Mouse (Mus musculus) adrenal gland, postnatal 14 days (tissue): Measurements from ENCODE around the gene Ctf2. TPM values are rescaled to one million over a fixed set of nuclear protein-coding genes. Genes with fewer than 3 reads are reported as not detected.

Experiments
- DNase-seq: peaks from one replicate; pipeline ENCODE4 v3.0.0; 2021; ENCODE audit warnings: mixed read lengths
- microRNA-seq, 2 experiments: library from miRNA; unstranded; fragments of <30 nt; microRNA quantifications; one replicate each; pipeline ENCODE4 v1.2.0; 2021
- total RNA-seq: library from RNA; stranded (reverse); gene quantifications from 2 replicates; pipeline ENCODE4 v1.2.3, GENCODE M21; 2021

The Ctf2 gene
- total RNA-seq, 1 experiment from 2014 or later = not detected

DNA sequence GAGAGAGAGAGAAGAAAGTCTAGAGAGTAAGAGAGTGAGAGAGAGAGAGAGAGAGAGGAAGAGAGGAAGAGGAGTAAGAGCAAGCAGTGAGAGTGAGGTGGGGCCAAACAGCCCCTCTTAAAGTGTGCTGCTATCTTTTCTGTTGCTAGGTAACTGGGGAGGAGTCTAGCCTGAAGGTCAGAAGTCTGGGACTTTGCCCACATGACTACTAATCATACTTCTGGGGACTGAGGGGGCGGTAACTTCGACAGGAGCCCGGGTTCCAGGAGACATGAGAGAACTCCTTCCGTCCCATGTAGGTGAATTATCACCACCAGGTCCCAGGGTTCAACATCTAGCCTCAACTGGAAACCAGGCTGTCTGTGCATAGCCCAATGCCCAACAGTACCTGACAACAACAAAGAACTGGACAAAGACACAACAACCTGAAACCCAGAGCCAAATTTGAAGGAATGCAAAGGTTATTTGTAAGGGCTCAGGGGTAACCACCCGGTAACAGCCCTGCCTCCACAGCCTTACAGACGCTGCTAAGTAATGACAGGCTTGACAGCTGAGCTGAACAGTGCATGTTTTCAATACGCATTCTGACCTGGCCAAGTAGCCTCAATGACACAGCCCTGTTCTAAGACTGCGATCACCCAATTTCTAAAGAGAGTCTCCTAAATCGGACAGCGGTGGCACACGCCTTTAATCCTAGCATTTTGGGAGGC is 45.1 kb downstream of the Ctf2 start:
- DNase-seq = peak; percentile 48

DNA sequence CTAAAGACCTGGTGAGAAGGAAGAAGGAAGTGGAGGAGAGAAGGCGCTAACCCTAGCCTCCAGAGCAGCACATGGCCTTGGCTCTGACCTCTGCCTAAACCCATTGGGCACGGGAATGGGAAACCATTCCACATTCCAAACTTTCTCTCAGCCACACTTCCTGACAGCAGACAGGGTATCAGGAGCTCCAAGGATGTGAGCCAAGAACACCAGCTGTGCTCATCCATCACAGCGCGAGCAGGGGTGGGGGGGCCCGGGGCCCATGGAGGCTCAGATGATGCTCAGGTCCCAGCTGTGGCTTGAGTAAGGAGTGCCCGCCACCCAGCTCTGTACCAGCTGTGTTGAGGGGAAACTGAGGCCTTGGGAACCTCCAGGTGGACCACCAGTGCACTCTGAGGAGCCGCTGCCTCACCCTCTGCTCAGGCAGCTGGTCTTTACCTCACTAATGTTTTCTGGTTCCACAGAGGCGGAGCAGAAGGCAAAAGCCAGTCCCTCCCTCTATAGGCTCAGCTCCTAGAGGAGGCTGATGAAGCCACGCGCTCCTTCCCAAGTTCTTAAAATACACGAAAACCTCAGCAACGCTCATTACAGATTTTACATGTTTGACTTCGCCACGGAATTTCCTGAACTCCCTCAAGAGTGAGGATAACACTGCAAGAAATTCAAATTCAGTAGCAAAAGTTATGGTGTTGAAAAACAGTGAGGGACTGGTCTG is 46.5 kb downstream of the Ctf2 start:
- peak; percentile 33 for DNase-seq

DNA sequence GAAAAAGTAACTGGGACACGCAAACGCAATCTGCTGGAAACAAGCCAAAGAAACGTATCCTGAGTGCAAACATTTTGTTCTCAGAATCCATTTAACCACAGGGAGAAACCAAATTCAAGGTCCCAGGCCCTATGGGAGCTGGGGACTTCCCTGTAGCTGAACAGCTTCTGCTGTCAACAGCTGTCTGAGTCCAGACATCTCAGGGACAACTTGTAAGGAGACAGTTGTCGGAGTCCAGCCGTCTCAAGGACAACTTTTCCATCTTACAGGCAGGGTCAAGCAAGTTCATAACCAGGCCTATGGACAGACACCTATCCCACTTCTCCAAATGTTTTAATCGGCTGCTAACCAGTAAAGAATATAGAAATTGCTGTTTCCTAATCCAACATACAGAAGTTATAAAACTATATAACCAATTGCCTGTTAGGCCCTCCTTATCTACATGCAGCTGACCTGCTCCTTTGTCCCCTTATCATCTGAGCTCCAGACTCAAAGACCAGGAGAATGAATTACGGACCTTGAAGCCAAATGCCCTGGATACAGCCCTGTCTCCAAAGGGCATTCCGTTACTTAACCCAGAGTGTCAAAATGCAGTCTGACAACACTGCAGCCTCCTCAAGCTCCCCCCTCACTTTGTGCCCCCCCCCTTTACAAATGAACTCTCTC is 49.9 kb downstream of the Ctf2 start:
- DNase-seq = peak; percentile 46

DNA sequence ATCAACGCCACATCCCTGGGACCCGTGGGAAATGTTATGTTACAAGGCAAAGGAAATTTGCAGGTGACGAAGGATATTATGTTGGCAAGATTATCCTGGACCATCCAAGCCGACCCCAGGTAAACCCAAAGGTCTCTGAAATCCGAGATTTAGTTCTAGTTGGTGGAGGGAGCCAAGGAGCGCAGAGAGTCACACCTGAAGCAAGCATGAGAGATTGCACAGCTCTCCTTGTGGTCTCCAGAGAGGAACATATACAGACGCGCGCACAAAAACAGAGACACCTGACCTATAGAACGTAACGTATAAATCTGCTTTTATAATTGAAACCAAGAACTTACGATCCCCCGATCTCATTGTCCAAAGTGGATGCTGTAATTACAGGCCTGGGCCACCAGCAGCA is 51.4 kb downstream of the Ctf2 start:
- no peak for DNase-seq

DNA sequence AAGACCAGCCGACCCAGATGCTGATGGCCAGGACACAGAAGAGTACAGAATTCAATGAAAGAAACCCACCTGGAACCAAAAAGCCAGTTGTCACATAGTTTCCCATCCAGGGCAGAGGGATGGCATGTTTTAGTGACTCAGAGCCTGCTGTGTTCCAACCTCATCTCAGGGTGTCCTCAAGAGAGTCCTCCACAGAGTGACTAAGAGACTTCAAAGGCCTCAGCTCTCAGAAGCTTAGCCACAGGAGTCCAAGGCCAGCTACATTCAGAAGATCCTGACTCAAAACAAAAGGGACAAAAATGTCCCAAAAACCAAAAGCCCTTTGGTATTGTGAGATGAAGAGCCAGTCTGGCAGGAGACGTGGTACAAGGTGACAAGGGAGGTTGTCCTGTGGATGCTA is 53.2 kb downstream of the Ctf2 start:
- DNase-seq = peak; percentile 49

DNA sequence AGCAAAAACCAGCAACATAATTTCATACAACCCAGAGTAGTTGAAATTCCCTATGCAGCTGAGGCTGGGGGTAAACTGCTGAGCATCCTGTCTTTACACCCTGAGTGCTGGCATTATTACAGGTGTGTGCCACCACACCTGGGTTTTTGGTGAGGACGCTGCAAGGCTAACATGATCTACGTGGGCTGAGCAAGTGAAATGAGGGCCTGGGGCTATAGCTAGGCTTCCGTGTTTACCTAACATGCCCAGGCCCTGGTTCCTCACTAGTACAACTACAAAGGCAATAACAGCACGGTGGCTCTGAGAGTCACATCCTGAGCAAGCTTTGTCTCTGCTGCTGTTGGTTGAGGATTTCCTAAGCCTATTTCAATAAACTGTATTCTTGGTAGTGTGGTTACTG is 54.4 kb downstream of the Ctf2 start:
- DNase-seq = no peak

DNA sequence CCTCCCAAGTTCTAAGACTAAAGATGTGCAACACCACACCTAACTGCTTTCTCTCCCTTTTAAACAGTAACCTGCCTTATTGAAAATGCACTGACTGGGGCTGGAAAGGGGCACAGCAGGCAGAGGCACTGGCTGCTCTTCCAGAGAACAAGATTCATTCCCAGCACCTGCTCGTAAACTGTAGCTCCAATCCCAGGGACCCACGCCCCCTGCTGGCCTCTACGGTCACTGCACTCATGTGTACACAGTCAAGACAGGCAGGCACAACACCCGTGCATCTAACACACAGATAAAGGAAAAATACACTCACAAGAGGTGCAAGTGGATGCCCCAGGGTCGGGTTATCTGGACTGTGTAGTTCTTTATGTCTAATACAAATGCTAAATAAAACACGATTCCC is 54.9 kb downstream of the Ctf2 start:
- DNase-seq = peak; percentile 78

DNA sequence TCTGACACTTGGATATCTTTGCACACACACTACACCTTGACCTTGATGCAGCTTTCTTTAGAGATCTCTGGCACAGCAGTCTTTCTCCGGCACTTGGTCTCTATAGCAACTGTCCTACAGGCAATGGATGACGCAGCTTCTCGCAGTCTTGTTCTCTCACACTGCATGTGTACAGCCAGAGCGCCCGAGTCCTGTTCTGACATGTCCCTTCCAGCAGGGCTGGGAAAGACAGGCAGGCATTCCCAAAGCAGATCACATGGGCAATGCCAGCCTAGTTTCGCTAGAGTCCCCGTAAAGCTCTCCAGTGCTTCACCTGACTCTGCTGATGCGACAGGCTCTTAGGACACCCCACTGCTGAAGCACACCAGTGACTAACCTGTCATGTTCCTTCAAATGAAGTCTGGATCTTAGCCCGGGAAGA is 56.6 kb downstream of the Ctf2 start:
- peak; percentile 50 for DNase-seq

DNA sequence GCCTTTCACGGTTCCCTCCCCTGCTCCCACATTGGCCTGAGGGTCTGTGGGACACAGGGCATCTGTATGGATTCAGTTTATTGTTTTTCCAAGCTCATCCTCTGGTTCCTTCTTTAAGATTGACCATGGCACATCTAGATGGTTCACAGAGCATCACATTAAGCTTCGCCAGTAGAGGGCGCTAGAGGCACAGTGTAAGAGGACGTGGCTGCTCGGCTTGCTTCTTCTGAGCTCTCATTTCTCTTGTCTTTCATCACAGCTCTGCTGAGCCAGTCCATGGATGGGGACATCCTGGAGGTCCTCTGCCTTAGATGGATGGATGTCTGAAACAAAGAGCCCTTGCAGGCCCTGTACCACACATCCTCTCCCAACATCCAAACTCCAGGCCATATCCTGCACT is 57.0 kb downstream of the Ctf2 start:
- DNase-seq = peak; percentile 94

DNA sequence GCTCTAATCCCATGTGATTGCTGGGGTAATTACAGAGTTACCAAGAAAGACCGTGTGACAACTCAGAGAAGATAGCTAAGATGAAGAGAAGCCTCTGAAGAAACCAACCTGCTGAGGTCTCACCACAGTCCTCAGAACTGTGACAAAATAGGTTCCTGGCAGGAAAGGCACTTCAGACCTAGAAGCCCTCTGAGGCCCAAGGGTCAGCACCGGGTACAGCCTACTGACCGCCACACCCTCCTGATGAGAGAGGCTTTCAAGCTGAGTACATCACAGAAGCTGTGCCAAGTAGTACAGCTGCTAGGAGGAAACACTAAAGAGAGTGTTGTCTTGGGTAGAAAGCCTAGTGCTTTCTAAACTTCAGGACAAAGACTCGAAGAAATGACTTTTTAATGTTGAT is 59.2 kb downstream of the Ctf2 start:
- no peak for DNase-seq

DNA sequence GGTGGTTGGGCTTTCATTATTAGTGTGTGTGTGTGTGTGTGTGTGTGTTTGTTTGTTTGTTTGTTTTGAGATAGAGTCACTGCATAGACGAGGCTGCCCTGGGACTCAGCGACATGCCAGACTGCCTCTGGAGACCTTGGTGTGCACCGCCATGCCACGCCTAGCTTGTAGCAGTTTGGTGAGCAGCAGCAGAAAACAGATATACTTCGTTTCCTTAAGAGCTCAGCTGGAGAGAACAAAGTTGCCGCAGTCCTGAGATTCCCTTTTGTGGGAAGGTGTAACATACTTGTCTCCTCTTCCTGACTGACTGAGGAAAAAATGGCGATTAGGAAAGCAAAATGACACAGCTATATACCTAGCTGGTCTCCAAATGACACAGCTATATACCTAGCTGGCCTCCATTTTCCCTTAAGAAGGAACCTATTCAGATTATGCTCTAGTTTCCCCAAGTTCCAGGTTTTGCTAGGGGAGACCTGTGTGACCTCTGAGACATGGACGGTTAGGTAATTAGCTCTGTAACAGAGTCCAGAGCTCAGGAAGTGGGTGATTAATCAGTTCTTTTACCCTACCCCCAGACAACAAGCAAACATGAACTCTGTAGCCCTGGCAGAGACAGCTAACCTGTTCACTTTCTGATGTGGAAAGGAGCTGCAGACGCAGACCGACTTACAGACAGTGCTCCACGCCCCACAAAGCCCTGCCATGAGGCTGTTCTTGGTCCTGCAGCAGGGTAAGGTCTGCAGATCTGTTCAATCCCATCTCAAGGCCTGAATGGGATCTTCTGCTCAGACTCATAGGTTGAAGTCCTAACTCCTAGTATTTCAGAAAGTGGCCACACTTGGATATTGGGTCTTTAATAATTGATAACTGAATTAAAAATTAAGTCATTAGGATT is 59.8 kb downstream of the Ctf2 start:
- DNase-seq = no peak

Small RNA genes within 50 kb of the gene (microRNA-seq; reads per million reads assigned to microRNA genes)
- 0 reads per million in 2 experiments for gene Mir762

Other genes with a start within 250 kb of the Ctf2 start
- 88.8 and 95.3 TPM in 2 replicates for gene Srcap, start 220.2 kb downstream of the Ctf2 start, total RNA-seq
- 21.9 and 23.8 TPM in 2 replicates for gene Gm42715, start 212.6 kb downstream of the Ctf2 start, total RNA-seq
- not detected in 2 replicates for gene Tmem265, start 170.8 kb downstream of the Ctf2 start, total RNA-seq
- 36.6 and 44.4 TPM in 2 replicates for gene Phkg2, start 158.8 kb downstream of the Ctf2 start, total RNA-seq
- gene Ccdc189, start 143.6 kb downstream of the Ctf2 start, total RNA-seq = 7.5 and 10.7 TPM in 2 replicates
- 56.0 and 62.8 TPM in 2 replicates for gene Rnf40, start 143.4 kb downstream of the Ctf2 start, total RNA-seq
- gene Zfp629, start 116.4 kb downstream of the Ctf2 start, total RNA-seq = 21.6 and 26.4 TPM in 2 replicates
- 64.8 and 69.2 TPM in 2 replicates for gene Bcl7c, start 23.2 kb downstream of the Ctf2 start, total RNA-seq
- 4.7 and 5.1 TPM in 2 replicates for gene Ctf1, start 19.4 kb downstream of the Ctf2 start, total RNA-seq
- gene Fbxl19, start 12.4 kb upstream of the Ctf2 start, total RNA-seq = 12.8 and 14.5 TPM in 2 replicates
- gene Orai3, start 37.6 kb upstream of the Ctf2 start, total RNA-seq = 28.1 and 28.3 TPM in 2 replicates
- 37.7 and 46.2 TPM in 2 replicates for gene Setd1a, start 44.5 kb upstream of the Ctf2 start, total RNA-seq
- 0.38 and 0.44 TPM in 2 replicates for gene Gm49388, start 53.4 kb upstream of the Ctf2 start, total RNA-seq
- 38.0 and 69.3 TPM in 2 replicates for gene Hsd3b7, start 68.4 kb upstream of the Ctf2 start, total RNA-seq
- gene Stx4a, start 92.1 kb upstream of the Ctf2 start, total RNA-seq = 84.5 and 85.0 TPM in 2 replicates
- gene Stx1b, start 92.4 kb upstream of the Ctf2 start, total RNA-seq = 7.8 and 9.9 TPM in 2 replicates
- gene Zfp646, start 144.1 kb upstream of the Ctf2 start, total RNA-seq = 32.1 and 36.7 TPM in 2 replicates
- gene Zfp668, start 144.7 kb upstream of the Ctf2 start, total RNA-seq = 8.3 and 12.0 TPM in 2 replicates
- 0.70 and 0.94 TPM in 2 replicates for gene Prss53, start 158.8 kb upstream of the Ctf2 start, total RNA-seq
- not detected in 2 replicates for gene Gm21974, start 163.3 kb upstream of the Ctf2 start, total RNA-seq
- gene Vkorc1, start 163.5 kb upstream of the Ctf2 start, total RNA-seq = 60.7 and 92.8 TPM in 2 replicates
- 130 and 135 TPM in 2 replicates for gene Bckdk, start 171.9 kb upstream of the Ctf2 start, total RNA-seq
- gene Kat8, start 180.3 kb upstream of the Ctf2 start, total RNA-seq = 24.0 and 25.5 TPM in 2 replicates
- 0.22 and 0.30 TPM in 2 replicates for gene Prss8, start 197.9 kb upstream of the Ctf2 start, total RNA-seq
- 12.5 and 13.1 TPM in 2 replicates for gene Prss36, start 214.6 kb upstream of the Ctf2 start, total RNA-seq
- gene Fus, start 235.3 kb upstream of the Ctf2 start, total RNA-seq = 275 and 322 TPM in 2 replicates